Mouse (Mus musculus) kidney, postnatal 25 days (tissue): ENCODE results near the gene 3100002H09Rik.

ENCODE experiments used
- DNase-seq, 2 experiments: peaks; one replicate each; pipeline ENCODE4 v3.0.0; 2021; ENCODE audit warnings: mixed read lengths in 2 of 2

3100002H09Rik gene

DNA sequence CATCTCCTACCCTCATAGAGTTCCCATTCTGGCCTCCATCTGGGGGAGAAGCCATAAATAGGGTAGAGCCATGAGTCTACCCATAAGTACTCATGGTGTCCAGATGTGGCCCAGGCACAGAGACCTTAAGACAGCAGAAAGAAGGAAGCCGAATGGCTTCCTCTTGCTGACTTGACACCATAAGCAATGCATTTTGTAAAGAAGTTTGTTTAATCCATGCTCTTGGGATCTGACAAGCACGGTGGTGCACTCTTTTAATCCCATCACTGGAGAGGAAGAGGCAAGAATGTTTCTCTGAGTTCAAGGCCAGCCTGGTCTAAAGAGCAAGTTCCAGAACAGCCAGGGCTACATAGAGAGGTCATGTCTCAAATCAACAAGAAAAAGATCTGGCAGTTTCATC lies at the start of gene 3100002H09Rik:
Gene 3100002H09Rik, minus strand, starts transcription at position 101 of the 400 bp plus-strand sequence.
- DNase-seq = no peak

DNA sequence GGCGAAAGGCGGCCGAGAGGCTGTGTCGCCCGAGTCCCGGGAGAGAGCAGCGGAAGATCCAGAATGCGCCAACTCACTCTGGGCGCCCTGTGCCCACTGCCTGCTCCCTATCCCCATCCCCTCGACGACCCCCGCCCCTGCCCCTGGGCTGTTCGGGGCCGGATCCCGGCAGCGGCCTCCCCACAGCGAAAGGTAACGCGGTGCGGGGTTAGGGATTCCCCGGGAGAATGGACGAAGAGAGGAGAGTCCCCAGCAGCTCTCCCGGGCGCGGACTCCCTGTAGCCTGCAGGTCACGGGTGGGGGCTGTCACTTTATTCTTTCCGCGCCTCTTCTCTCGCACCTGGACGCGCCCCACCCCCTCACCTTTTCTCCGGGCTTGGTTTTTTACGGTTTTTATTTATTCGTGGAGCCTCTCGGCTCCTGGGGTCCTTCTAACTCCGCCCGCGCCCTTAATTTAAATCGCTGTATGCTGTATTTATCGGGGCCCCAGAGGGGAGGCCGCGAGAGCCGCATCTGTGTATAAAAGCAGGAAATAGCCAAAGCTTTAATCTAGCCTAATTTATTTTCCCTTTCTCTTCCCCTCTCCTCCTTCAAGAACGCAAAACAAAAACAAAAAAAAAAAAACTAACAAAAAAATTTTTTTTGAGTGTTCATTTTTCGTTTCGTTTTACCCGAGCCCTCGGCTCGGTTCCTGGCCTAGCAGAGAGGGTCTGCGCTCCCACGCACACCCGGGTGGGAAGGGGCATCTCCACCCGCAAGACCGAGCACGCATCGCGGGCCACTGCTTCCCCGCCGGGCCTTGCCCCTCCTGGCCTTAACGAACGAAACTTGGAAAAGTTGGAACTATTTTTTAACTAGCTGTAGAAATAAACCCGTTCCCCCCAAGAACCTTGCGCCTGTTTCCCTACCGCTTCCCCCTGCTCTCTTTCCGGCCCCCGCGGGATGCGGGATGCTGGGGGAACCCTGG lies 48.9 kb upstream of the 3100002H09Rik start:
- no peak for DNase-seq

DNA sequence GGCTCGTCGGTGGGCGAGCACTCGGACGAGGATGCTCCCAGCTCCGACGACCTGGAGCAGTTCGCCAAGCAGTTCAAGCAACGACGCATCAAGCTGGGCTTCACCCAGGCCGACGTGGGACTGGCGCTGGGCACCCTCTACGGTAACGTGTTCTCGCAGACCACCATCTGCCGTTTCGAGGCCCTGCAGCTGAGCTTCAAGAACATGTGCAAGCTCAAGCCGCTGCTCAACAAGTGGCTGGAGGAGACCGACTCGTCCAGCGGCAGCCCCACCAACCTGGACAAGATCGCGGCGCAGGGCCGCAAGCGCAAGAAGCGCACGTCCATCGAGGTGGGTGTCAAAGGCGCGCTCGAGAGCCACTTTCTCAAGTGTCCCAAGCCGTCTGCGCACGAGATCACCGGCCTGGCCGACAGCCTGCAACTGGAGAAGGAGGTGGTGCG lies 47.8 kb upstream of the 3100002H09Rik start:
- DNase-seq = no peak

DNA sequence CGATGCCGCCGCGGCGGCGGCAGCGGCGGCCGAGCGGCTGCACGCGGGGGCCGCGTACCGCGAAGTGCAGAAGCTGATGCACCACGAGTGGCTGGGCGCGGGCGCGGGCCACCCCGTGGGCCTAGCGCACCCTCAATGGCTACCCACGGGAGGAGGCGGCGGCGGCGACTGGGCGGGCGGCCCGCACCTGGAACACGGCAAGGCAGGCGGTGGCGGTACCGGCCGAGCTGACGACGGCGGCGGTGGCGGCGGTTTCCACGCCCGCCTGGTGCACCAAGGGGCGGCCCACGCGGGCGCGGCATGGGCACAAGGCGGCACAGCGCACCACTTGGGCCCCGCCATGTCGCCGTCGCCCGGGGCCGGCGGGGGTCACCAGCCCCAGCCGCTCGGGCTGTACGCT lies 47.2 kb upstream of the 3100002H09Rik start:
- DNase-seq = no peak

DNA sequence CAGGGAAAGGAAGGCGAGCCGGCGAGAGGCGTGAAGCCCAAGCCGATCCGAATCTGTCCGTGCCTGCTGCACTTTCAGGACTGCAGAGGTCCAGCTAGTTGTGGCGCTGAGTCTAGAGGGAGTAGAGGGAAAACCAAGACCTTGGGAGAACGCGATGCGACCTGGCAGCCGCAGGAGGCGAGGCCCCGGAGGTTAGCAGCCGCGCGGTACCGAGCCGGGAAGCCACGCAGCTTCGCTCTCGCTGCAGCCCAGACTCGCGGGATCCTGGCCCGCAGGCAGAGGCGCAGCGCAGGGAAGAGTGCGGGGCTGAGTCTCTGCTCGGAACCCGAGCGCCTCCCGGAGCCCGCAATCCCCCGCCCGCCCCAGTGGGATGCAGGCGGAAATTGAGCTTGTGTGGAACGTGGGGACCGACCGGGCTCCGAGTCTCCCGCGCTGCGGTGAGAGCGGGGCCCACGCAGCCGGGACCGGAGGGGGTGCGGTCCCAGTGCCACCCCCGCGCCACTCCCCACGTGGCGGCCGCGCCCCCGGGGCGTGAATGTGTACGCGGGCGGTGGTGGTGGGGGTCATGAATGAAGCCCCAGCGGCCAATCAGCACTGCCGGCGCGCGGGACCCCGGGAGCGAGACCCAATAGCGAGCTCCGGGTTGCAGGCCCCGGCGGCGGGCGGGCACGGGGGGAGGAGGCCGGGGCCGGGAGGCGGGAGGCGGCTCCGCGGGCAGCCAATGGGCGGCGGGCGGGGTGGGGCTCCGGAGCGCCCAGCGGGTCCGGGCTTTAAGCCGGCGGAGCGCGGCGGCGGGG lies 46.4 kb upstream of the 3100002H09Rik start:
- DNase-seq = peak; percentile 73 to 90

DNA sequence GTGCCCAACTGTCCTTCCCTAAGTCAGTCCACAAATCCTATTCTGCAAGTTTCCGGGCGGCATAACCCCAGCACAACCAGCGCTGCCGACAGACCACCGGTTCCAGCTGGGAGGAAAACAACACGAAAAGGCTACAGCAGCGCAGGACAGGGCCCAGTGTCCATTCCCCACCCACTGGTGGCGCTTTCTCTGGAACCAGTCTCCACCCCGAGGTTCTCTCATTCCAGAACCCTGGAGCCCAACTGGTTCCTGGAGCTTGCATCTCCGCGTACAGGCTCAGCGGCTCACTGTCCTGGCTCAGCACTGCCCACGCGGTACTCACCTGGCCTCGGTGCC lies 45.9 kb upstream of the 3100002H09Rik start, which contains the start of gene Pou3f1:
Gene Pou3f1, plus strand, starts transcription at position 290 of the 336 bp plus-strand sequence.
- no peak for DNase-seq

DNA sequence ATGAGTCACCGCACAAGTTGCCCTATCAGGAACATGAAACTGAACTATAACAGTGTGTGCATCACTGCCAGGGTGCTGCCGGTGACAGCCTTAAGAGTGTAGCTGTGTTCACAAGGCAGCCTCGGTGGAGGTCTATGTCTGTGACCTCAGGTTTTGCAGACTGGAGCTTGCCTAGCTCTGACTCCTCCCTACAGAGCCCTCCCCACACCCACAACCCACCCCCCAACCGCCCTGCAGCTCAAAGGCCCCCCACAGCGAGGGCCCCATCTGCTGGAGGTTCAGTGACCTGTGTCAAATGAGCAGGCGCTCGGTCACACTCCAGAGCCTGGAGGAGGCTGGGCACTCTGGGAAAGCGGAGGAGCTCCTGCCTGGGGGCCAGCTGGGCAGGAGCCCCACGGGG lies 42.3 kb upstream of the 3100002H09Rik start:
- DNase-seq = peak; percentile 50 to 82

DNA sequence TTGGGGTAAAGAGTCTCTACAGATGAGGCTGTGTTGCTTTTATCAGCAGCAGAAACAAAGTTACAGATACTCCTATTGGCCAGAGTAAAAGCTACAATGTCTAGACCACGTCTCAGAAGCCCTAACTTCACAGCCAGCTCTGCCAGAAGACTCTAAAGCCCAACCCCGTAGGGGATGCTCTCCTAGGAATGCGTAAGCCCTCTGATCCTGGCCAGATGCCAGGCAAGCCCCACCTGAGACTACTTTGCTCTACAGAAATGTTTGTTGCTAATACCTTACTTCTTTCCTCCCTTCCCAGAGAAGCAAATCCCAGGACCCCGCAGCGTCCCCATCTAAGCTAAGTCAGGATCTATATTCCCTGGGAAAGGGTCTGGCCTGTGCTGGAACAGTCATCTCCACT lies 37.3 kb upstream of the 3100002H09Rik start:
- no peak for DNase-seq

DNA sequence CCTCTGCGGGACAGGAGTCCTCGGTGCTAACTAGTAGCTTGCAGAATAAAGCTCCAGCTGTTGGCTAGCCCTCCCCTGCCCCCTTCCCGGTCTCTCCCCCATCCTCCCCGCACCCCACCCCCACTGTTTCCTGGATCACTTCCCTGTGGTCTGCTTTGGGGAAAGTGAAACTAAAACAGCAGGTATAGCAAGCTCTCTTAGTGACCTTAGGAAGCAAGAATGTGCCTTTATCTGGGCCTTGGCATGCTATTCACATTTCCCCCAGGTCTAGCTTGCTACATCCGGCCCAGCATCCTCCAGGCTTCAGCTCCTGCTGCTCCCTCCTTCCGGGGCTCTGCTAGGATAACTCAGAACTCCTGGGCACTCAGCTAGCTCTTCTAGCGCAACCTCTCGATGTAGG lies 36.0 kb upstream of the 3100002H09Rik start:
- peak in 1 of 2 experiments; percentile 26 for DNase-seq

DNA sequence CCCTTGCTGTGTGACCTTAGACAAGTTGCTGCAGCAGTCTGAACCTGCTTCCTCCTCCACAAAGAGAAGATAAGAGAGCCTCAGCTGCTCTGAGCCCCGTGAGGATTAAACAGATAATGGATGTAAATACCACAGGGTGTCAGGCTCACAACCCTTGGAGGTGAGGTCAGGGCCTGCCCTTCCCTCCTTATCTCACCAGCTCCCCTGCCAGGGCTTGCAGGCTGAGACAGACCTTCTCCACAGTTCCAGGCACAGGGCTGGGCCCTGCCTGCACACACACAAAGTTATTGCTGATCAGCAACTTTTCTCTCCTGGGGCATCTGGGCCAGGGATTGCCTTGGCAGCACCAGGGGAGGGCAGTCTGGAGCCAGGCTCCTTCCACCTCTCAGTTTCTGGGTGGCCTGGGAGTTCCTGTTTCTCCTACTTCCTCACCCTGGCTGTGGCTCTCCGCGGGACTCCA lies 34.4 kb upstream of the 3100002H09Rik start:
- peak in 1 of 2 experiments; percentile 20 for DNase-seq

DNA sequence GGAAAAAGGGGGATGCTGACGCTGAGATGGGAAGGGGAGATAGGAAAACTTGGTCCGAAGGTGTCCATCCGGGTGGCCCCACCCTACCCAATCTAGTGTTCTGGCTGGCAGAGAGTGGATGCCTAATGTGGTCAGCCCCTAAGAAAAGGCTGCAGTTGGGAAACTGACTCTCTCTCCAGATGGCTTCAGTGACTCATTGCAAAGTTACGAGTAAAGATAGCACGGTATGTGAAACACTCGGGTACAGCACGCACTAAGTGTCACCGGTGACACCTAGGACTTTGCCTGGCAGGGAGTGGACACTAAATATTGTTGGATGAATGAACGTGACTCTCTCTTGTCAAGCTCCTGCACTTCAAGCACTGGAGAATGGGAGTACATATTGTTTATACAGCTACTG lies 33.3 kb upstream of the 3100002H09Rik start:
- no peak for DNase-seq

DNA sequence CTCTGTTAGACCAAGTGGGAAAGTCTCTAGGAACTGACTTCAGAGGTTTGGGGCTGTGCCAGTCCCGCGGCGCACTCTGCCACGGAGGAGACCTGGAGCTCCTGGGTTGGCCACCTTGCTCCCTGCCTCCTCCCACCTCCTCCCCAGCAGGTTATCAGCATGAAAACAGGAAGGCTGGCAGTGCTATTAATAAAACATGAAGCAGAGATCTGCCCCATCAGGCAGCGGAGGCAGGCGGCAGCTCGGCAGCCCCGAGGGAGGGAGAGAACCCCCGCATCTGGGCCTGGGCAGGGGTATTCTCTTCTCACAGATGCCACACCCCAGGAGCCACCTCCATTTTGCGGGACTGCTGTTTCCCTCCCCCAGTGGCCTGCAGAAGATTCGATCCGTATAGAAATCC lies 29.1 kb upstream of the 3100002H09Rik start:
- no peak for DNase-seq

DNA sequence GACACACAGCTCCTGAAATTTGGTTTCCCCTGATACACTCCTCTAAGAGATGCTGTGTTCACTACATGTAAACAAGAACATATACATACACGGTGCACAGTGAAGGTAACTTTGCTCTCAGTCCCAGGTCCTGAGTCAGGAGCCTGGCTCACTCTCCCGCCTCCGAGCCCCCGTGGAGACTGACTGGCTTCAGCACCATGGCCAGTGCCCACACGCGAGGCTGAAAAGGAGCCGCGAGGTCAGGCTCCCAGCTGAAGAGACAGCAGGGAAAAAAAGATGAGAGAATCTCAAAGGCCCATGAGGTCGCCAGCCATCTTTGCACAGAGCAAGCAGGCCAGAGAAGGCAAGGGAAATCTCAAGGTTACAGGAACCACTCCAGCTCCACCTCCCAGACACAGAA lies 22.7 kb upstream of the 3100002H09Rik start:
- peak; percentile 63 to 65 for DNase-seq

DNA sequence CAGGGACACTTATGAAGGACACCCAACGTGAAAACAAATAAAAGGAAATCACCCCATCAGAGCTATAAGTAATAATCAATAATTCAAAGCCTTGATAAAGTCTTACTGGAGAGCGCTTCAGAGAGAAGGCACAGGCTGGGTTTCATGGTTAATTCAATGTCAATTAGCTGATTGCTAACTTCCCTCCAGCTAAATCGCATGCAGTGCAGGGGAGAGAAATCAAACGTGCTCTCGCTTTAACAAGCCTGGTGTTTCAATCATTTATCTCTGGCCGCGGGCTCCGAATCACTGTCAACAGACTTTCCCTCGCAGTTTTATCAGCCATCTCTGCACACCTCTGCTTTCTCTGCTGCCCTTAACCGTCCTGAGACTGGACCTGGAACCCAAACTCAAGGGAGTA lies 22.3 kb upstream of the 3100002H09Rik start:
- no peak for DNase-seq

DNA sequence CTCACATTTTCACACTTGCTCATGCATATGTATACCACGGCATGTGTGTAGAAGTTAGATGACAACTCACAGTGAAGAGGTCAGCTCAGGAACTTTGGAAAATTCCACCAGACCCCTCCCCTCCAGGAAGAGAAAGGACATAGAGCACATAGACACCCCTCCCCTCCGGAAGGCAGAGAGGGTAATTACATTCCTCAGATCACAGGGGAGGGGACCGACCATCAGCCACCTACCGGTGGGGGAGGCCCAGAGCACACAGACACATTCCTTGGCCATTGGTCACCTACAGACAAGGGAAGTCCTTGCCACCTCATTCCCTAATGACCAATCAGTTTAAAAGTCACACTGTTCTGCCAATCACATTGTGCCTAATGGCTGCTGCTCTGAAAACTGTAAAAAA lies 20.9 kb upstream of the 3100002H09Rik start:
- no peak for DNase-seq

DNA sequence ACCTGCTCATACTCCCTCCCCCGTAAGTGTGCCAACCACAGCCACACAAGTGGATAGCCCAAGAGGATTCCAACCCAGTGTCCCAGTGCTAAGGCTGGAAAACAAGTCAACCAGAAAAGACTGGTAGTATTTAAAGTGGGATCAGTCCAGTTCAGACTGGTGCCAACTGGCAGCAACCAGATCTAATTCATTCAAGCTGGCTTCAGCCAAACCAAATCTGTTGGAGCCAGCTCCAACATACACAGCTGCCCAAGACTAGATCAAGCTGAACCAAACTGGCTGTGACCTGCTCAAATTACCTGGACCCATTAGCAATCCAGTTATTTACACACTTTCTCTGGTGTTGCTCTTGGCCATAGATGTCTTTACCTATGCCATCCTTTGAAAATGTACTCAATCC lies 16.2 kb upstream of the 3100002H09Rik start:
- DNase-seq = no peak

DNA sequence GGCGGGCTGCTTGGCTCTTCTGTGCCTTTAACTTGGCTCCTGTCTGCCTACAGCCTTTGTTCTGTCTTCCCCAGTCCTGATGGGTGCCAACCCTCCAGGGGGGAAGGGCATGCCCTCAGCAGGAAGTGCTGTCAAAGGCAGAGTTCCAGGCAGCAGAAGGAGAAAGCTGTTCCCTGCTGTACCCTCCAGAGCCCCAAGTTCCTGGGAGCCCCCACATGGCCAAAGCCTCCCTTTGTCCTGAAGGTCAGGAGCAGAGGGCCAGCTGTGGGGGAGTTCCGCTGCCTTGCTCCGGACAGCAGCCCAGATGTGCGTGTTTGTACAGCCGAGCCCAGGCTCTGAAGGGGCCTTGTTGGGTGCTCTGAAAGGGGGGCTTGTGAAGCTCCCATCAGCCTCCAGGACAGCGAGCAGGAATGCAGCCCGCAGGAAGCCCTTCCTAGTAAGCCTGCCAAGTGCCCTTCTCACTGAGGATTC lies 13.5 kb upstream of the 3100002H09Rik start:
- no peak for DNase-seq

DNA sequence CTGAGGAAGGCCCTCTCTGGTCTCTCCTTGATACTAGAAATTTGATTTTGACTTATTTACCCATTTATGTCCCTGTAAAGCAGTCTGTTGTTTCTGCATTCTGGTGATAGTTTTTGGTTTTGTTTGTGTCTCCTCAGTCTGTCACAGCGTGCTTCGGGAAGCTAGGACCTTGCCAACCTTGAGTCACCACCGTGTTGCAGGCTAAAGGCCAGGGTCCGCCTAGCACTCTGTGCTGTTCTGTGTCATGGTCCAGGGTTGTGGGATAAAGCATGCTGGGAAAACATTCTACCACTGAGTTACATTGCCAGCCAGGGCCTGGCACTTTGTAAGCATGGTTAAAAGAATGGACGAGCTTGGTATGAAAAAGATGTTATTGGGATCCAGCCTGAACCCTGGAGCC lies 12.0 kb upstream of the 3100002H09Rik start:
- no peak for DNase-seq

DNA sequence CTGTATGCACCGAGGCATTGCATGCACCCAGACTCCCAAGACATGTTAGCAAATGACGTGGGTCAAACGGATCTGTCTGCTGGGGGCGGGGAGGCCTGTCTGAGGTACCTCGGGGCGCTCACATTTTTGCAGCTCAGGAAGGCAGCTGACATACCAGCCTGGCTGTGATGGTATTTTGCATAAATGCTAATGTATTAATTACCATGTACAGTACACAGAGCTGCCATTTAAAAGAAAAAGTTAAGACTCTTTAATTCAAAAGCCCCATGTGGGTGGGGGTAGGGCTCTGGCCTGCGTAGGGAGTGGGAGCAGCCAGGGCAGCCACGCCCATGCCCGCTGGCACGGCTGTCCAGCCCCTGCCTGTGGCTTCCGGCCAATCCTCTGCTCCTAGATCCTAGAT lies 10.8 kb upstream of the 3100002H09Rik start:
- DNase-seq = no peak

DNA sequence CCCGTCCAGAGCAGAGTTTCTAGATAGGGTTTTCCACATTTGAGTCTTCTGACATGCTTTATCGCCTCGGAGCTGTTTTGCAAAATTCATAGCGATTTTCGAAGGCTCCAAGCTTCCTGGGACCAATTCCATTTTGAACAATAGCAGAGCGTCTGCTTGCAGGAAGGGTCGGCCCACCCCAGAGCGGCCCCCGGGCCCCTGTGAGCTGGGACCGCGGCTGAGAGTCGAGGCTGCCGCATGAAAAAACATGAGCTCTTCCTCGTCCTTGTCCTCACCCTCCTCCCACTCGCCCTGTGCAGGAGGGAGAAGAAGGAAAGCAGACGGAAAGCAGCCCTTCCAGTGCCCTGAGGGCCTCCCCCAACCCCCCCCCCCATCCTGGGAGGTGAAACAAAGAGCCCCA lies 8.0 kb upstream of the 3100002H09Rik start:
- DNase-seq = no peak

DNA sequence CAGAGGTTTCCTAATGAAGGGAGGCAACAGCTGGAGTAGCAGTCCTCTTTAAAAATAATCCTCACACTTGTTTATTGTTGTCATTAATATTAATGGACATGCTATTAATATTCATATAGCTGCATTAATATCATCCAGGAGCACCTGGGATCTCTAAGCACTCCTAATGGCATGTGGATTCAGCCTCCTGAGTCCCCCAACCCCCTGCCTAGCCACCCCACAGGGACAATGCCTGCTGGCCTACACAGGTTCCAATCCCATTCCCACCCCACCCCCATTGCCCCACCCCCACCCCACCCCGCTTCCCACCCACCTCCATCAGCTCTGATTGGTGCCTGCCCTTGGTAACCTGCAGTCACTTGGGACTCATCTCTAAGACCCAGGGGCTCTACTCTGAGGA lies 6.0 kb upstream of the 3100002H09Rik start:
- DNase-seq = no peak

DNA sequence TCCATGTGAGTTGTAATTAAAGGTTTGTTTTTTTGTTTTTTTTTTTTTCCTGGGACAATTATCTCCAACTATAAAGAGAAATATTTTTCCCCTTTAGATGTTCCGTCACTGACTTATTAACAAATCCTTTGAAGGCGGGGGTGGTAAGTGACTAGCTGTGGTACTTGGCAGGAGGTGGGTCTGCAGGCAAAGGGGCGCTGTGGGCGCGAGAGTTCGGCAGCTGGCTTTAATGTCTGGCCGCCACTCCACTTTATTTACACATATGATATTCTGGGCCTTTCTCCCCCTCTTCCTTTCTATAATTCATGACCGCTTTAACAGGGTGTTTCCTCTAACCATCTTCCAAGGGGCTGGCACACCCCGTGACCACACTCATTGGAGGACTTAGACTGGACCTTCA lies 5.4 kb upstream of the 3100002H09Rik start:
- no peak for DNase-seq

DNA sequence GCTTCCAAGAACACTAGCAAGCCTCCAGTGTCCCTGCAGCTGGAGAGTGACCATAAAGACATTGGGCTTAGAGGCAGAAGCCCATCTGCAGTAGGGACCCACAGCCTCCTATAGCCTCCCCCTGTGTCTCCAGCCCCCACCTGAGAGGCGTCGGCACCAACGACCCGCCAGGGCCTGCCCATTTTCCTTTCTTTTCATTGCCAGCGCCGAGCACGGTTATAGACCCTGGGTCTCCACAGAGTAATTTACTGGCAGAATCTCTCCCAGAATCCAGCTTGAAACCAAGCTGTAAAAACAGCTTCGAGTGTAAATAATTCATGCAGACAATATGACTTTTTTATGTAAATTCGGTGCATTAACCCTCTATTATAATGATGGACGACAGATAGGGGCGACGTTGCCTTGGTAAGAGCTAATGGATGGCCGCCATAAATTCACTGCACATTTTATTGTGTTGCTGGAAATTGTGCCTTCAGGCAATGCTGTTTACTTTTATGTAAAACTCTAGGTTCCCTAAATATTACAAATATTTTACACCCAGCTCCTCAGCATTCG lies 4.9 kb upstream of the 3100002H09Rik start:
- DNase-seq = no peak
